Mouse (Mus musculus) ES-Bruce4 (cell line): ENCODE measurements at regions not wholly inside any gene's neighbourhood (a gene's known extent, or its start where the extent isn't known, plus 50 kb on each side); places are given as distances from the start of the nearest gene placed in this dataset.

Experiments
- CTCF ChIP-seq: IDR thresholded peaks from one replicate; pipeline ENCODE4 v1.8.1; 2011; ENCODE audit warnings: low read depth, low read length
- EP300 ChIP-seq: IDR thresholded peaks from 2 replicates; pipeline ENCODE4 v1.6.1; 2011; ENCODE audit warnings: low read depth, low read length; ENCODE audit not compliant: insufficient read depth
- POLR2A ChIP-seq: IDR thresholded peaks from one replicate; pipeline ENCODE4 v1.8.1; 2011; ENCODE audit warnings: low read length; ENCODE audit not compliant: insufficient read depth

- no peak for TF ChIP-seq POLR2A
- peak; percentile 59 for TF ChIP-seq CTCF
- no peak for TF ChIP-seq EP300
Measured at GRCm38 (mm10) chr11:63691041-63691440, 231.0 kb downstream of the Hs3st3b1 start.
